Mouse (Mus musculus): ENCODE results near the gene Zmynd12. TPM values are rescaled to one million over a fixed set of nuclear protein-coding genes. Genes with fewer than 3 reads are reported as not detected.

Gene Zmynd12
- total RNA-seq, 1 experiment from 2014 or later: 1.6 TPM

Other genes starting within 250 kb of the Zmynd12 start
- gene Zfp691, start 248.6 kb upstream of the Zmynd12 start, total RNA-seq (2021): 20.5 and 21.6 TPM in 2 replicates
- 2.3 and 8.8 TPM in 2 replicates for gene Ermap, start 232.8 kb upstream of the Zmynd12 start, total RNA-seq (2021)
- gene Svbp, start 227.5 kb upstream of the Zmynd12 start, total RNA-seq (2021): 19.0 and 22.5 TPM in 2 replicates
- 0.30 TPM in 1 of 2 replicates, not detected in the other for gene Tmem269, start 204.6 kb upstream of the Zmynd12 start, total RNA-seq (2021)
- gene AU022252, start 190.1 kb upstream of the Zmynd12 start, total RNA-seq (2021): 24.6 and 30.8 TPM in 2 replicates
- 27.5 and 27.9 TPM in 2 replicates for gene P3h1, start 189.9 kb upstream of the Zmynd12 start, total RNA-seq (2021)
- gene Cldn19, start 167.4 kb upstream of the Zmynd12 start, total RNA-seq (2021): 0.19 and 0.41 TPM in 2 replicates
- 620 and 697 TPM in 2 replicates for gene Ybx1, start 128.2 kb upstream of the Zmynd12 start, total RNA-seq (2021)
- gene Ppih, start 102.3 kb upstream of the Zmynd12 start, total RNA-seq (2021): 19.9 and 23.8 TPM in 2 replicates
- gene Ccdc30, start 7.3 kb upstream of the Zmynd12 start, total RNA-seq (2021): 8.4 and 9.7 TPM in 2 replicates
- gene Ppcs, start 394 bp upstream of the Zmynd12 start, total RNA-seq (2021): 36.5 and 41.5 TPM in 2 replicates
- gene Rimkla, start 69.8 kb downstream of the Zmynd12 start, total RNA-seq (2021): 0.22 and 0.79 TPM in 2 replicates
- 26.9 and 32.0 TPM in 2 replicates for gene Foxj3, start 114.2 kb downstream of the Zmynd12 start, total RNA-seq (2021)
- gene Frg2f1, start 116.7 kb downstream of the Zmynd12 start, total RNA-seq (2021): 8.8 and 10.7 TPM in 2 replicates
- gene Guca2a, start 214.9 kb downstream of the Zmynd12 start, total RNA-seq (2021): not detected in 2 replicates
- not detected in 2 replicates for gene Guca2b, start 236.1 kb downstream of the Zmynd12 start, total RNA-seq (2021)